Mouse (Mus musculus) forebrain, postnatal 0 days (tissue): ENCODE results near the gene Osbpl6. TPM values are rescaled to one million over a fixed set of nuclear protein-coding genes. Genes with fewer than 3 reads are reported as not detected.

Source experiments
- ATAC-seq: fragments of 200-750 bp; cut with Nextera tagmentation; 2 replicates; pipeline ENCODE4 v1.8.0; 2017; ENCODE audit warnings: mild to moderate bottlenecking, moderate library complexity
- DNase-seq: peaks from one replicate; pipeline ENCODE4 v3.0.0-alpha.2; 2015
- H3K27ac ChIP-seq: fragments of 300-500 bp; sonication (generic); 2 replicates; pipeline ENCODE4 v1.5.1; 2014; ENCODE audit warnings: low read depth, mild to moderate bottlenecking, antibody characterized with exemption, low read length, moderate library complexity, mixed read lengths
- H3K27me3 ChIP-seq: fragments of 300-500 bp; sonication (generic); 2 replicates; pipeline ENCODE4 v1.6.1; 2014; ENCODE audit warnings: mild to moderate bottlenecking, low read length, mixed read lengths; ENCODE audit not compliant: insufficient read depth
- H3K36me3 ChIP-seq: fragments of 300-500 bp; sonication (generic); 2 replicates; pipeline ENCODE4 v1.6.1; 2014; ENCODE audit warnings: mild to moderate bottlenecking, moderate library complexity; ENCODE audit not compliant: insufficient read depth
- H3K4me1 ChIP-seq: fragments of 300-500 bp; sonication (generic); 2 replicates; pipeline ENCODE4 v1.6.1; 2014; ENCODE audit warnings: antibody characterized with exemption; ENCODE audit not compliant: insufficient read depth
- H3K4me2 ChIP-seq: fragments of 300-500 bp; sonication (generic); 2 replicates; pipeline ENCODE4 v1.6.1; 2014; ENCODE audit warnings: low read depth, mild to moderate bottlenecking, moderate library complexity
- H3K4me3 ChIP-seq: fragments of 300-500 bp; sonication (generic); 2 replicates; pipeline ENCODE4 v1.5.1; 2014; ENCODE audit warnings: low read depth, low read length, mixed read lengths
- H3K9ac ChIP-seq: fragments of 300-500 bp; sonication (generic); 2 replicates; pipeline ENCODE4 v1.6.1; 2014; ENCODE audit warnings: mild to moderate bottlenecking
- H3K9me3 ChIP-seq: fragments of 300-500 bp; sonication (generic); 2 replicates; pipeline ENCODE4 v1.6.1; 2016; ENCODE audit warnings: low read length
- CTCF ChIP-seq: sonication (generic); IDR thresholded peaks from 2 replicates; pipeline ENCODE4 v1.5.1; 2016; ENCODE audit warnings: antibody characterized with exemption, control low read depth, low read depth
- WGBS: fragments of 180-500 bp; shearing (Covaris S2); extraction: QIAGEN DNeasy Blood & Tissue Kit; methylation state at CpG from one replicate; pipeline ENCODE4 v1.1.7; 2014; 5-methylcytosine and 5-hydroxymethylcytosine counted together
- polyA plus RNA-seq: library from polyadenylated mRNA; unstranded; fragments of >200 nt; fragmentation: Nextera tagmentation; extraction: Ambion mirVana; gene quantifications from 2 replicates; pipeline ENCODE4 v1.2.1, GENCODE M21; 2015
- total RNA-seq: library from RNA; depleted of rRNA; stranded (reverse); fragments of >200 nt; gene quantifications from 2 replicates; pipeline ENCODE4 v1.2.3, GENCODE M21; 2014

The Osbpl6 gene
- total and polyA plus RNA-seq, 2 experiments from 2014 or later = 17.1 to 19.5 TPM

DNA sequence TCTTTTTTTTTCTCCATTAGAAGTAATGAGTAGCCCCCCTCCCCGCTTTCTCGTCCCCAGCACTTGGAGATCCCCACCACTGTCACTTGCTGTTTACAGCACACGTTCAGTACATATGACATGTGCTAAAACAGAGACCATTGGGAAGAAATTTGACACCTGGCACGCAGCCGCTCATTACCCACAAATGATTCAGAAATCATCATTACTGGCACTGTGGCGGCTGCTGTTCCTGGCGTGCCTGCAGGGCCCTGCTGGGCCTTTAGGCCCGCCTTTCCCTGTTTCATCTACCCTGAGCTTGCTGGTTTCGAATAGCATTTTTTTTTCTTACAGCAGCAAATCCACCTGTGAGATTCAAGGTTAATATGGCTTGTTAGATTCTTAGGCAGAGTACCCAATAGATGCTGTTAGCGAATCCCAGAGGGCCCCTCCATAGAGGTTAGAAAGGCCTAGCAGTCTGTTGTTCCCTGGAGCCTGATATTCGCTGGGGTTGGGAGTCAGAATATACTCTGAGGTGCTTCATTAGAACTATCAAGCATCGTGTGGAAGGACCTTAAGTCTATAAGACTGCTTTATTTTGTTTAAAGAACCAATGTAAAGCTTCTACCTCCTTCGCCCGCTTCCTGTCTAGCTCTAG lies 126.3 kb downstream of the Osbpl6 start:
- Histone ChIP-seq H3K4me1 (peaks cover 8% of the 10 kb centered on the region; the same call in 1 of the 2 replicates), H3K4me3 (no peak overlapping the region), H3K27ac (no peak overlapping the region), H3K9ac (no peak overlapping the region), H3K9me3 (no peaks in the 10 kb centered on the region), H3K27me3 (no peaks in the 10 kb centered on the region), H3K4me2 (no peak overlapping the region), H3K36me3 (no peaks in the 10 kb centered on the region)
- 45% methylated on average over 14 of the region's 14 CpGs for WGBS
- DNase-seq (peak; percentile 57), ATAC-seq (peak; percentile 44)
- no peak for TF ChIP-seq CTCF

DNA sequence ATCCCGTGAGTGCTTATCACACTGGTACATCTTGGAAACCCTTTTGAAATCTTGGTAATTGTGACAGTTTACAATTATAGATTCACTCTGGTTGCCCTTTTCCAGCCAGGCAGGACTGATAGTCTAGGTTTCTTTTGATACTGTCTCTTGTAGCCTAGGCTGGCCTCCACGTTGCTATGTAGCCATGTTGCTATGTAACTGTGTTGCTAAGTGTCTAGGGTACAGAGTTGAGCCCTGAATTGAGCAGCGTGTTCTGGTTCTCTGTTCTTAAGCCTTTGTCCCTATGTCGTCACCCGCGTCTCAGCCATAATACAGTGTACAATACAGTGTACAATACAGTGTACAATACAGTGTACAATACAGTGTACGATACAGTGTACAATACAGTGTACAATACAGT lies 128.6 kb downstream of the Osbpl6 start:
- H3K4me3 ChIP-seq = no peak overlapping the region
- no peak overlapping the region for H3K4me2 ChIP-seq
- peaks cover 8% of the 10 kb centered on the region; the same call in 1 of the 2 replicates for H3K4me1 ChIP-seq
- no peak for TF ChIP-seq CTCF
- H3K9me3 ChIP-seq = no peaks in the 10 kb centered on the region
- 44% methylated on average over 7 of the region's 7 CpGs for WGBS
- H3K36me3 ChIP-seq = no peaks in the 10 kb centered on the region
- H3K27ac ChIP-seq = no peak overlapping the region
- ATAC-seq (peak; percentile 90), DNase-seq (peak; percentile 40)
- no peaks in the 10 kb centered on the region for H3K27me3 ChIP-seq
- H3K9ac ChIP-seq = no peak overlapping the region

DNA sequence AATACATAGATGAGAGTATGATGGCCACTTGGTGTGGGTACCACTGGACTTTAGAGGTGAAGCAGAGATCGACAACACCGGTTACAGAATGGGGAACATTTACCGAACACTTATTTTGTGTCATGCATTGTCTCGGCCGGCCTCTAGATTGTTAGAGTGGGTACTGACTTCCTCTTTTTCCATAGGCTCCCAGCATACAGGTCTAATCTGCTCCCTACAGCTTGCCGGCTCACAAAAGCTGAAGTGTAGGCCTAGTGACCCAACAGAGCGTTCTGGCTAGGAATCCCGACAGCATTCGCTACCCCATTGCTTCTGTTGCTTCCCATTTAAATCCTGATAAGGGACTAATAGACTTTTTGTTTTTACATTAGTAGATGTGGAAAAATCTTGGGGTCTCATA lies 135.6 kb downstream of the Osbpl6 start:
- no peak overlapping the region for H3K9ac ChIP-seq
- 92% methylated on average over 9 of the region's 9 CpGs for WGBS
- no peak overlapping the region for H3K4me3 ChIP-seq
- H3K4me2 ChIP-seq = no peak overlapping the region
- ATAC-seq = no peak
- H3K27ac ChIP-seq = no peak overlapping the region
- no peak for TF ChIP-seq CTCF
- H3K27me3 ChIP-seq = no peaks in the 10 kb centered on the region
- no peaks in the 10 kb centered on the region for H3K4me1 ChIP-seq
- DNase-seq = no peak
- no peaks in the 10 kb centered on the region for H3K36me3 ChIP-seq
- H3K9me3 ChIP-seq = no peaks in the 10 kb centered on the region

DNA sequence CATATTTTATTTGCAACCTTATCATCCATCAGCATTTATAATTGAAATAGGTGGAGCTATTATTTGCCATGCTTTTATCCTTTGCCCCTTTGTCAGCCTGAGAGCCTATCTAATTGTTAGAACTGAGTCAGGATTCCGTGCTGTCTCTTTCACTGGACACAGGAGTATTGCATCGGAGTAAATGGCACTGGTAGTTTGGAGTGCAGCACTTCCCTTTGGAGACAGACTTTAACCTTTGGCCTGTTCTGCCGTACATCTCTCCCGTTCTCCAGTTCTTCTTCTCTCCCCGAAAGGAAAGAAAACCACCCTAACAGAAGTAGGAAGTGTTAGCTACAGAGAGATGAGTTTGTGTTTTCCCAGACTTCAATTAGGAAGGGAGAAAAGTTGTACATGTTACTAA lies 136.6 kb downstream of the Osbpl6 start:
- Histone ChIP-seq H3K4me1 (no peaks in the 10 kb centered on the region), H3K9ac (no peak overlapping the region), H3K36me3 (no peaks in the 10 kb centered on the region), H3K27me3 (no peaks in the 10 kb centered on the region), H3K4me3 (no peak overlapping the region), H3K9me3 (no peaks in the 10 kb centered on the region), H3K27ac (no peak overlapping the region), H3K4me2 (no peak overlapping the region)
- DNase-seq (no peak), ATAC-seq (no peak)
- TF ChIP-seq CTCF = no peak
- 84% methylated on average over 5 of the region's 5 CpGs for WGBS

DNA sequence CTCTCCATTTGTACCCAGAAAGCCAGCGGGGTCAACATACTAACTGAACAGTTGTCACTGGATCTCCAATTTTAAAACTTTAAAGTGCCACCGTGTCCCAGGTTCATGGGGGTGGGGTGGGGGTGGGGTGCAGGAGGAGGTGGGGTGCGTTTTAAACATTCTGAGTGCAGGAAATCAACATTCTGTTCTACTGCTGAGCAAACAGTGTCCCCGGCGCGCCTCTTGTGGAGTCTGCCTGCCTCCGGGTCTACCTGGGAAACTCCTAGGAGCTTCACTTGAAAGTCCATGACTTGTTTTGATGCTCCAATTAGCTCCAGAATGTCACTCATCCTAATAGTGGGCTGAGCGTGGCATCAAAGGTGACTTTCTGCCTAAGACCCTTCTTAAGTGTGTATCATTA lies 139.2 kb downstream of the Osbpl6 start:
- Histone ChIP-seq H3K27me3 (no peaks in the 10 kb centered on the region), H3K9ac (no peak overlapping the region), H3K4me1 (no peaks in the 10 kb centered on the region), H3K4me2 (no peak overlapping the region), H3K36me3 (no peaks in the 10 kb centered on the region), H3K27ac (no peak overlapping the region), H3K4me3 (no peak overlapping the region), H3K9me3 (no peaks in the 10 kb centered on the region)
- no peak for TF ChIP-seq CTCF
- WGBS = 83% methylated on average over 8 of the region's 8 CpGs
- no peak for DNase-seq
- ATAC-seq = no peak

DNA sequence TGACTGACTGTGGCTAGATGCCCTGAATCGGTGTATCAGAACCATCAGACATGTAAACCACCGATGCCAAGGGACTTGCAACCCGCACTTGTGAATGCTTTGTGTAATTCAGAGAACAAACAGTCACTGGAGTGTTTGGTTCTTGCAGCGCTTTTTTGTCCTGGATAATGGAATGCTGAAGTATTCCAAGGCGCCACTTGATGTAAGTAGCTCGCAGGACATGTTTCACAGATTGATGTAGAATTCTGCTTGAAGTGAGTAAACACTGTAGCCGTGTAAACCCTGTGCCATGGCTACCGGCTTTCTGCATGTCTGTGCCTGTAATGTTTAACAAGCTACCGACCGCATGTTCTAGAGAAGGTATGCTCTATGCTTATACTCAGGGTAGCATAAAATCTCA lies 141.9 kb downstream of the Osbpl6 start:
- Histone ChIP-seq H3K4me1 (no peaks in the 10 kb centered on the region), H3K9ac (no peak overlapping the region), H3K27me3 (no peaks in the 10 kb centered on the region), H3K36me3 (peaks cover 12% of the 10 kb centered on the region), H3K4me2 (no peak overlapping the region), H3K9me3 (no peaks in the 10 kb centered on the region), H3K27ac (no peak overlapping the region), H3K4me3 (no peak overlapping the region)
- no peak for TF ChIP-seq CTCF
- ATAC-seq = 0 out of 2 replicates have a peak, but pooled peaks have one; percentile 16
- WGBS = 69% methylated on average over 10 of the region's 10 CpGs
- DNase-seq = no peak

DNA sequence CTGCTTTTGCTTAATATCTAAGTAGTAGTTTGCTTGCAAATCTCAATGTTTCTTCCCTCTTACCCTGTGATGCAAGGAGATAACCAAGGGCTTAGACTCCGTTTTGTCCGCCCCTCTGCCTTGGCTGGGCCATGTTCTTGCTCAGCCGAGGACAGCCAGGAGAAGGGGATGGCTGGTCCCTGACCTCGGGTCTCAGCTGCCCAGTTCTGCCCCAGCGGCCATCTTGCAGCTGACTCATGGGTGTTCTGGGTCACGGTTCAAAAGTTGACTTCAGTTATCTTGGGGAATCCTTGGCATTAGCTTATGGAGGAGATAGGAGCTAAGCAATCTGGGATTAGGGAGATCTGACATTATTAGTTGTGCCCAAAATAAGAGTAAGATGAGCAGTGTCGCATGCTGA lies 142.5 kb downstream of the Osbpl6 start:
- no peak overlapping the region for H3K4me2 ChIP-seq
- H3K4me3 ChIP-seq = no peak overlapping the region
- no peak for TF ChIP-seq CTCF
- H3K36me3 ChIP-seq = peaks cover 14% of the 10 kb centered on the region
- no peak overlapping the region for H3K9ac ChIP-seq
- H3K4me1 ChIP-seq = no peaks in the 10 kb centered on the region
- H3K9me3 ChIP-seq = no peaks in the 10 kb centered on the region
- 86% methylated on average over 7 of the region's 7 CpGs for WGBS
- H3K27ac ChIP-seq = no peak overlapping the region
- no peak for ATAC-seq
- DNase-seq = no peak
- H3K27me3 ChIP-seq = no peaks in the 10 kb centered on the region
